Mouse (Mus musculus) bone marrow macrophage, adult 2 months (primary cell): ENCODE measurements around the gene Tuba1b. TPM values are rescaled to one million over a fixed set of nuclear protein-coding genes. Genes with fewer than 3 reads are reported as not detected.

Experiments
- H3K27ac ChIP-seq: 2 replicates; pipeline ENCODE4 v1.5.1; 2012; ENCODE audit warnings: low read depth, low read length; ENCODE audit not compliant: insufficient read depth
- H3K4me1 ChIP-seq: 2 replicates; pipeline ENCODE4 v1.6.1; 2012; ENCODE audit warnings: low read length; ENCODE audit not compliant: control insufficient read depth, insufficient read depth
- H3K4me3 ChIP-seq: 2 replicates; pipeline ENCODE4 v1.5.1; 2012; ENCODE audit warnings: mild to moderate bottlenecking, low read length, moderate library complexity; ENCODE audit not compliant: insufficient read depth
- CTCF ChIP-seq: IDR thresholded peaks from 2 replicates; pipeline ENCODE4 v1.5.1; 2012; ENCODE audit warnings: low read depth, mild to moderate bottlenecking, low read length, moderate library complexity
- POLR2A ChIP-seq: IDR thresholded peaks from 2 replicates; pipeline ENCODE4 v1.6.1; 2012; ENCODE audit warnings: mild to moderate bottlenecking, low read depth, low read length, borderline replicate concordance
- polyA plus RNA-seq: library from polyadenylated mRNA; stranded (reverse); fragments of >200 nt; gene quantifications from 2 replicates; pipeline ENCODE4 v1.2.4, GENCODE M21; 2012; ENCODE audit not compliant: missing spikeins, insufficient read depth, insufficient read length

Gene Tuba1b
- polyA plus RNA-seq, 1 experiment, result 1,013 TPM

GRCm38 (mm10) chr15:98971111-98971510 is 36.7 kb upstream of the Tuba1b start:
- H3K27ac ChIP-seq, result no peak overlapping the region
- no peak overlapping the region for H3K4me3 ChIP-seq
- peaks cover 12% of the 10 kb centered on the region for H3K4me1 ChIP-seq
- no peak for TF ChIP-seq CTCF
- TF ChIP-seq POLR2A, result no peak

GRCm38 (mm10) chr15:98969372-98970101 is 35.2 kb upstream of the Tuba1b start:
- TF ChIP-seq POLR2A, result no peak
- no peak for TF ChIP-seq CTCF
- no peak overlapping the region for H3K4me3 ChIP-seq
- peaks cover 12% of the 10 kb centered on the region for H3K4me1 ChIP-seq
- H3K27ac ChIP-seq, result no peak overlapping the region

GRCm38 (mm10) chr15:98968701-98969371 is 34.5 kb upstream of the Tuba1b start:
- Histone ChIP-seq H3K4me1 (peaks cover 12% of the 10 kb centered on the region), H3K4me3 (no peak overlapping the region), H3K27ac (no peak overlapping the region)
- TF ChIP-seq POLR2A (no peak), CTCF (no peak)

DNA sequence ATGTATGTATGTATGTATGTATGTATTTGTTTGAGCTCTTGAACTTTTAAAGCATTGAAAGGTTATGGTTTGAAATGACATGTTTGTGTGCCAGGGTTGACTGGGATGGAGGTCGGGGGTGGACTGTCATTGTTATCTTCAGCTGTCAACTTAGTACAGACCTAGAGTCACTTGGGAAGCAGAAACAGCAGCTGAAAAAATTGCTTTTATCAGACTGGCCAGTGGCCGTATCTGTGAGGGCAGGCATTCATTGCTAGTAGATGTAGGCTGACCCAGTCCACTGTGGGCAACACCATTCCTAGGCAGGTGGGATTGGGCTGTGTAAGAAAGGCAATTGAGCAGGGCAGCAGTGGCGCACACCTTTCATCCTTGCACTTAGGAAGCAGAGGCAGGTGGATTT is 25.2 kb upstream of the Tuba1b start:
- peaks cover 16% of the 10 kb centered on the region for H3K4me1 ChIP-seq
- TF ChIP-seq POLR2A (no peak), CTCF (no peak)
- no peak overlapping the region for H3K4me3 ChIP-seq
- H3K27ac ChIP-seq, result no peak overlapping the region

DNA sequence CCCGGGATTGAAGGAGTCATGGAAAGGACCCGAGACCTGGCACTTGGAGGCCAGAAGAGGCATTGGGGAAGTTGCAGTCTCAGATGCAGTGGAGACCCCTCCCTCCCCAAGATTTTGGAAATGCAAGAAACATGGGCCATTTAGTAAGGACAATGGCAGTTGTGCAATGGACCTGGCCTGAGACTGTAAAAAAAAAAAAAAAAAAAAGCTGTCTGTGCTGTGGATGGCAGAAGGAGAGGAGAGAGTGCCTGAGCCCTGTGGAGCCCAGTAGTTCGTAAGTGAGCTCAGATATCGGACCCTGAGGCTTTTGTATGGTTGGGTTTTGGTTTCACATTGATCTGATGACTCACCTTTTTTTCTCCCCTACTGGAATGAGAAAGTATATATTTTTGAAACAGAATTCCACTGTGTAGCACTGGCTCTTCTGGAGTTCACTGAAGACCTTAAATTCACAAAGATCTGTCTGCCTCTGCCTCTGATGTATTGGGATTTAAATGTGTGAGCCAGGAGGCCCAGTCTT is 24.6 kb upstream of the Tuba1b start:
- Histone ChIP-seq H3K27ac (no peak overlapping the region), H3K4me1 (peaks cover 16% of the 10 kb centered on the region), H3K4me3 (no peak overlapping the region)
- TF ChIP-seq POLR2A, result no peak
- no peak for TF ChIP-seq CTCF

DNA sequence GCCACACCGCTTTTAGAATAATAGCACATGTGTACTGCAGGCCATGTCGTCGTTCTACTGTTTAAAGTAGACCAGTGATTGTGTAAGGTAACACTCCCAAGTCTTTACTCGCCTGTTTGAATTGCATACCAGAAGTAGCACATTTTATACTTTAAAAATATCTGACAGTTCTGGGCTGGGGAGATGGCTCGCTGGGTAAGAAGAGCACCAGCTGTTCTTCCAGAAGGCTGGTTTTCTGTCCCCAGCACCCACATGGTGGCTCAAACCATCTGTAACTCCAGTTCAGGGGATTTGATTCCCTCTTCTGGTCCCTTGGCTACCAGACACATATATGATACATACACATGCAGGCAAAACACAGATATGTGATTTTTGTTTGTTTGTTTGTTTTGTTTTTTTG is 23.1 kb upstream of the Tuba1b start:
- Histone ChIP-seq H3K27ac (no peak overlapping the region), H3K4me1 (peaks cover 16% of the 10 kb centered on the region), H3K4me3 (no peak overlapping the region)
- no peak for TF ChIP-seq POLR2A
- no peak for TF ChIP-seq CTCF

DNA sequence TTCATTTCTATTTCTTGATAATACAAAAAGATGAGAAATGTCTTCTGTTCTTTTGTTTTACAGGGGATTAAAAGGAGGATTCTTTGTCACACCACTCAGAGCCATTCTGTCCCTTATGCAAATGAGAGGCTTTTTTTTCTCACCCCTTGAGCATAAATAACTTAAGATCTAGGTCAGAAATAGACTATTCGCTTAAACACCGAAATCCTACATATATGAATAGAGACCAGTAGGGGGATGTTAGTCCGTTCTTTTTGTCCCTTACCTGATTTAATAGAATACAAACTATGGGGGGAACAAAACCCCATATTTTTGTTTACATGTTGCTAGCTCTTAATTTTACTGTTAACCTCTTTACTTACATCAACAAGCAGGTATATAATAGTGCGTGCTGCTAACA is 21.6 kb upstream of the Tuba1b start:
- peaks cover 21% of the 10 kb centered on the region for H3K4me1 ChIP-seq
- H3K27ac ChIP-seq, result no peak overlapping the region
- no peak overlapping the region for H3K4me3 ChIP-seq
- TF ChIP-seq POLR2A, result no peak
- no peak for TF ChIP-seq CTCF

GRCm38 (mm10) chr15:98955324-98955723 is 21.0 kb upstream of the Tuba1b start:
- H3K4me1 ChIP-seq, result peaks cover 21% of the 10 kb centered on the region
- no peak overlapping the region for H3K4me3 ChIP-seq
- TF ChIP-seq POLR2A (no peak), CTCF (no peak)
- H3K27ac ChIP-seq, result no peak overlapping the region

DNA sequence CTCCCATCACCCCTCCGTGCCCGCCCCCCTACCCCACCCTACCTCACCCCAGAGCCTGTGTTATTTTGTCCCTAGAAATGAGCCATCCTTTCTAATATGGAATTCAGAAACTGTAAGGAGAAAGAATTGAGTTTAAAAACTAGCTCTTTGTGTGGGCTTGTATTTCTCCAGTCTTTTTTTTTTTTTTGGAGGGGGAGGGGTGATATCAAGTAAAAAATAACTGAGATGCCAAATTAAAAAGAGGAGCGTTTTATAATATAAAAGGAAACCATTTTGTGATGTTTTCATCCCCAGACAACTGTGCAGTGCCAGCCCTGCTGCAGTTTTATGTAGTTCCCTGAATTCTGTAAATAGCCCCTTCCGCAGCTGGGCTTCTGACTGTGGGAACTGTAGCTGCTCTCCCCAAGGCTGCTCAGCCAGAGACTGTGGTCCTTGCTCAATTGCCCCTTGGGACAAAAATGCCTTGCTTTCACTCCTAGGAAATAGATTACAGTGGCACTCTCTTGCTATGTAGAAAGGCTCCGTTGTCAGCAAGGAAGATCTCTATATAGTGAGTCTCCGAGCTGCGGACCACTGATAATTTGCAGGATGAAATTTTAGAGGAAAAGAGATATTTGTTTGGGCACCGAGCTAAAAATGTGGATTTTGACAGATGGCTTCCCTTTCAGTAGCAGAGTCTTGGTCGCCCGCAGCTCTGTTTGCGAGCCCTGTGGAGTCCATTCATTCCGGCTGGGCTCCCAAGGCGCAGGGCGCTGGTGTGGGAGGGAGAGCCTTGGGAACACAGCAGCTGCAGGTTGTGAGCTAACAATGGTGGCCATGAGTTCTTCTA is 20.3 kb upstream of the Tuba1b start:
- Histone ChIP-seq H3K4me1 (peaks cover 21% of the 10 kb centered on the region), H3K27ac (no peak overlapping the region), H3K4me3 (no peak overlapping the region)
- TF ChIP-seq CTCF, result no peak
- no peak for TF ChIP-seq POLR2A
